In the genomic region with DNA sequence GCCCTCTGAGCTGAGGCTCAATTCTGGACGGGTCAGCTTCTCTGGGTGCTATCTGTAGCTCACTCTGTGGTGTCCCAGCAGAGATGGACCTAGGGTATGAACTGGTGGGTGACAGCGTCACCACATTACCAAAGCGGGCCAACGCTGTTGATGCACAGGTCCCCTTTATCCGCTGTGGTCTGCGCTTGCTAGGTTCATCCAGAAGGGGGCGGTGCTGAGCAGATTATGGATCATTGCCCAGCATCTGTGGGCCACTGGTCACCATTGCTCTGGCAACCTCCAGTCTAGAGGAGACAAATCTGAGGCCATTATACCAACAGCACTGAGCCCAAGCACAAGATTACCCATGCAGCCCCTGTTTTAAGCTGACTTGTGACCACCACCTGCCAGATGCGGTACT, we compare ENCODE assay signal across 10 mouse cellular contexts.
A peak's percentile ranks its signal among the peaks of the same experiment; 100 is the strongest.
DNase-seq lines count a peak whose midpoint lies in the region; ATAC-seq lines count a peak whose summit lies in the region.
"Had no signal": no experiment of that assay in that cellular context is flagged by ENCODE, and none has a peak within 500 bp of the region (broad histone marks: within the 10 kb centered on the region; RNA-seq: fewer than 3 reads in every experiment).

No protein-coding gene starts in this region.

- DNase-seq in gastrocnemius, postnatal 14 days = peak; percentile 9
- no peak for DNase-seq in gastrocnemius, postnatal 36 days
- peak; percentile 93 for DNase-seq in midbrain, embryonic 11.5 days (ENCODE audit: low spot score, missing footprints)
- peak; percentile 6 for DNase-seq in c-Kit-positive CD71-positive TER-119-positive erythroid progenitor cells, embryonic 14.5 days (ENCODE audit: low spot score)
- peak; percentile 9 to 30 for DNase-seq in spleen, postnatal 10 days (ENCODE audit: low spot score in 2 of 2)
- no peak for DNase-seq in Muller cell, postnatal 12 days (ENCODE audit: inconsistent ontology term)
- DNase-seq in layer of hippocampus, postnatal 14 days (ENCODE audit: low spot score in 2 of 2) = no peak

- H3K27me3 ChIP-seq in midbrain, embryonic 11.5 days (ENCODE audit: control insufficient read depth, insufficient read depth, low read length) = no peaks in the 10 kb centered on the region
- no peaks in the 10 kb centered on the region for H3K27me3 ChIP-seq in midbrain, embryonic 13.5 days
- H3K27me3 ChIP-seq: hindbrain, embryonic 15.5 days had no signal

- no peak overlapping the region for H3K27ac ChIP-seq in midbrain, embryonic 11.5 days (ENCODE audit: low read depth, low read length)
- H3K27ac ChIP-seq in midbrain, embryonic 13.5 days = no peak overlapping the region
- H3K27ac ChIP-seq: hindbrain, embryonic 15.5 days had no signal

- no peaks in the 10 kb centered on the region for H3K4me1 ChIP-seq in midbrain, embryonic 11.5 days (ENCODE audit: control insufficient read depth, insufficient read depth, low read length)
- H3K4me1 ChIP-seq in midbrain, embryonic 13.5 days (replicated peaks) = no peaks in the 10 kb centered on the region
- H3K4me1 ChIP-seq: hindbrain, embryonic 15.5 days had no signal

- H3K9ac ChIP-seq in midbrain, embryonic 11.5 days (ENCODE audit: low read length) = no peak overlapping the region
- H3K9ac ChIP-seq in midbrain, embryonic 13.5 days (replicated peaks) = no peak overlapping the region
- H3K9ac ChIP-seq: hindbrain, embryonic 15.5 days had no signal

- no peak overlapping the region for H3K4me3 ChIP-seq in midbrain, embryonic 11.5 days (ENCODE audit: low read depth, low read length)
- no peak overlapping the region for H3K4me3 ChIP-seq in midbrain, embryonic 13.5 days (replicated peaks)
- H3K4me3 ChIP-seq: hindbrain, embryonic 15.5 days; myocyte had no signal

- ATAC-seq in midbrain, embryonic 11.5 days (ENCODE audit: low FRiP score) = no peak
- no peak for ATAC-seq in midbrain, embryonic 13.5 days

- H3K36me3 ChIP-seq in midbrain, embryonic 11.5 days (ENCODE audit: control insufficient read depth, insufficient read depth, low read length) = no peaks in the 10 kb centered on the region
- no peaks in the 10 kb centered on the region for H3K36me3 ChIP-seq in midbrain, embryonic 13.5 days
- H3K36me3 ChIP-seq: hindbrain, embryonic 15.5 days had no signal

- no peaks in the 10 kb centered on the region for H3K9me3 ChIP-seq in midbrain, embryonic 11.5 days (ENCODE audit: control insufficient read depth, low read length)
- H3K9me3 ChIP-seq in midbrain, embryonic 13.5 days = no peaks in the 10 kb centered on the region
- H3K9me3 ChIP-seq: hindbrain, embryonic 15.5 days had no signal

- intact Hi-C loops in gastrocnemius, postnatal 14 days (cut with DNase I; ENCODE audit: low total_unique reads) = no loop called here
- intact Hi-C loops in gastrocnemius, postnatal 36 days (cut with DNase I) = no loop called here

- WGBS in midbrain, embryonic 11.5 days = 47% methylated on average over 8 of the region's 8 CpGs
- 45% methylated on average over 8 of the region's 8 CpGs for WGBS in midbrain, embryonic 13.5 days

- no peak overlapping the region for H3K4me2 ChIP-seq in midbrain, embryonic 11.5 days
- no peak overlapping the region for H3K4me2 ChIP-seq in midbrain, embryonic 13.5 days (replicated peaks)
- H3K4me2 ChIP-seq: hindbrain, embryonic 15.5 days had no signal

Comparison
In these comparisons a context has a peak if more than half of its experiments do, and no peak if none do; other contexts are left out.
1. DNase-seq: peak in gastrocnemius, postnatal 14 days (single experiment), midbrain, embryonic 11.5 days (single experiment), c-Kit-positive CD71-positive TER-119-positive erythroid progenitor cells, embryonic 14.5 days (single experiment) and spleen, postnatal 10 days (2 of 2); none in gastrocnemius, postnatal 36 days (0 of 2), Muller cell, postnatal 12 days (single experiment) and layer of hippocampus, postnatal 14 days (0 of 2).